Comparison of ENCODE assay signal across 9 mouse cellular contexts in the genomic region with DNA sequence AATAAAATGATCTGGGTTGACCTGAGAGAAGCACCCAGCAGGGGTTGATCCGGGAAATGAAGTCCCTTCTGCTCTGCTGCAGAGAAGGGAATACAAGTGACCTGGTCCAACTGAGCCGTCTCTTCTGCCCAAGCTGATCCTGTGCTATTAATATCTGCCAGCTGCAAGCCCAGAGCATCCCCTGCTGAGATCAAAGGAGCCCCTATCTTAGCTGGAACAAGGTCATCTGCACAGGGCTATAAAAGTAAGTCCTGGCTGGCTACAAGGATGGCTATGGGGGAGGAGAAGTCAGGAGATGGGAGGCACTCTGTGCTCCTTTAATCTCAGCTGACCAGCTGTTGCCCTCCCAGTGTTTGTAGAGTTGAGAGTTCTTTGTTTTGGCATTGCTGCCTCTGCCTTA.
DNase-seq lines count a peak whose midpoint lies in the region; ATAC-seq lines count a peak whose summit lies in the region.
"Had no signal": no experiment of that assay in that cellular context is flagged by ENCODE, and none has a peak within 500 bp of the region (broad histone marks: within the 10 kb centered on the region; RNA-seq: fewer than 3 reads in every experiment).

No protein-coding gene starts in this region.

- H3K9ac ChIP-seq in forebrain, embryonic 11.5 days (ENCODE audit: low read length): no peak overlapping the region
- H3K9ac ChIP-seq in forebrain, embryonic 15.5 days (replicated peaks): no peak overlapping the region
- no peak overlapping the region; the same call in 1 of the 2 replicates for H3K9ac ChIP-seq in embryonic facial prominence, embryonic 13.5 days
- H3K9ac ChIP-seq in limb, embryonic 13.5 days: no peak overlapping the region
- H3K9ac ChIP-seq: liver, embryonic 14.5 days had no signal

- H3K4me2 ChIP-seq in forebrain, embryonic 11.5 days (ENCODE audit: low read depth, low read length, severe bottlenecking): no peak overlapping the region
- H3K4me2 ChIP-seq in forebrain, embryonic 15.5 days (replicated peaks): no peak overlapping the region
- H3K4me2 ChIP-seq in embryonic facial prominence, embryonic 13.5 days: no peak overlapping the region
- H3K4me2 ChIP-seq in limb, embryonic 13.5 days (replicated peaks): no peak overlapping the region

- DNase-seq in forebrain, embryonic 11.5 days (ENCODE audit: low spot score): peak; percentile 65
- peak; percentile 26 for DNase-seq in ES-CJ7 (ENCODE audit: low read depth, low spot score)
- no peak for DNase-seq in spleen, postnatal 10 days (ENCODE audit: low spot score in 2 of 2)
- no peak for DNase-seq in urinary bladder, postnatal 36 days (ENCODE audit: low spot score in 2 of 2)

- H3K36me3 ChIP-seq in forebrain, embryonic 11.5 days (ENCODE audit: control insufficient read depth, insufficient read depth, low read length): no peaks in the 10 kb centered on the region
- H3K36me3 ChIP-seq in forebrain, embryonic 15.5 days: no peaks in the 10 kb centered on the region
- H3K36me3 ChIP-seq in embryonic facial prominence, embryonic 13.5 days: no peaks in the 10 kb centered on the region
- H3K36me3 ChIP-seq in limb, embryonic 13.5 days: no peaks in the 10 kb centered on the region

- ATAC-seq in forebrain, embryonic 11.5 days (replicated peaks; ENCODE audit: low FRiP score): no peak
- no peak for ATAC-seq in forebrain, embryonic 15.5 days (replicated peaks)
- ATAC-seq in embryonic facial prominence, embryonic 13.5 days (ENCODE audit: insufficient number of reproducible peaks, insufficient read depth, low FRiP score, low TSS enrichment, low read depth): no peak; the same call in 1 of the 2 replicates
- peak; percentile 59; the same call in 1 of the 2 replicates for ATAC-seq in limb, embryonic 13.5 days (ENCODE audit: low FRiP score, low read depth)
- no peak for ATAC-seq in megakaryocyte progenitor cell, adult 5-6 weeks (replicated peaks; ENCODE audit: poor library complexity)

- no peaks in the 10 kb centered on the region for H3K9me3 ChIP-seq in forebrain, embryonic 11.5 days (ENCODE audit: control insufficient read depth, low read length)
- H3K9me3 ChIP-seq in forebrain, embryonic 15.5 days: no peaks in the 10 kb centered on the region
- H3K9me3 ChIP-seq in embryonic facial prominence, embryonic 13.5 days: no peaks in the 10 kb centered on the region
- no peaks in the 10 kb centered on the region for H3K9me3 ChIP-seq in limb, embryonic 13.5 days

- 16% methylated on average over 2 of the region's 2 CpGs for WGBS in forebrain, embryonic 11.5 days
- WGBS in forebrain, embryonic 15.5 days: 24% methylated on average over 2 of the region's 2 CpGs
- WGBS in embryonic facial prominence, embryonic 13.5 days: 17% methylated on average over 2 of the region's 2 CpGs
- 9% methylated on average over 2 of the region's 2 CpGs for WGBS in limb, embryonic 13.5 days

- H3K4me1 ChIP-seq in forebrain, embryonic 11.5 days (replicated peaks; ENCODE audit: control insufficient read depth, insufficient read depth, low read length): 0 out of 2 replicates have a peak, but pooled peaks cover 3% of the 10 kb centered on the region
- no peaks in the 10 kb centered on the region for H3K4me1 ChIP-seq in forebrain, embryonic 15.5 days
- H3K4me1 ChIP-seq in embryonic facial prominence, embryonic 13.5 days: peaks cover 41% of the 10 kb centered on the region
- peaks cover 57% of the 10 kb centered on the region for H3K4me1 ChIP-seq in limb, embryonic 13.5 days

- H3K4me3 ChIP-seq in forebrain, embryonic 11.5 days (ENCODE audit: low read depth, low read length): no peak overlapping the region
- no peak overlapping the region for H3K4me3 ChIP-seq in forebrain, embryonic 15.5 days
- H3K4me3 ChIP-seq in embryonic facial prominence, embryonic 13.5 days: no peak overlapping the region
- H3K4me3 ChIP-seq in limb, embryonic 13.5 days: no peak overlapping the region

- no peak overlapping the region for H3K27ac ChIP-seq in forebrain, embryonic 11.5 days (ENCODE audit: low read depth, low read length)
- H3K27ac ChIP-seq in forebrain, embryonic 15.5 days (replicated peaks): no peak overlapping the region
- peak overlapping the region; percentile 34 for H3K27ac ChIP-seq in embryonic facial prominence, embryonic 13.5 days
- peak overlapping the region; percentile 59 for H3K27ac ChIP-seq in limb, embryonic 13.5 days
- H3K27ac ChIP-seq: liver, embryonic 14.5 days had no signal

- H3K27me3 ChIP-seq in forebrain, embryonic 11.5 days (ENCODE audit: control insufficient read depth, insufficient read depth, low read length): no peaks in the 10 kb centered on the region
- no peaks in the 10 kb centered on the region for H3K27me3 ChIP-seq in forebrain, embryonic 15.5 days
- no peaks in the 10 kb centered on the region for H3K27me3 ChIP-seq in embryonic facial prominence, embryonic 13.5 days
- no peaks in the 10 kb centered on the region for H3K27me3 ChIP-seq in limb, embryonic 13.5 days

Comparison
In these comparisons a context has a peak if more than half of its experiments do, and no peak if none do; other contexts are left out.
1. DNase-seq: peak in forebrain, embryonic 11.5 days (single experiment) and ES-CJ7 (single experiment); none in spleen, postnatal 10 days (0 of 2) and urinary bladder, postnatal 36 days (0 of 2).
2. H3K27ac ChIP-seq: peak in embryonic facial prominence, embryonic 13.5 days (single experiment) and limb, embryonic 13.5 days (single experiment); none in forebrain, embryonic 11.5 days (single experiment) and forebrain, embryonic 15.5 days (single experiment).